Mouse (Mus musculus) heart, postnatal 0 days (tissue): ENCODE measurements around the gene Acap1. TPM values are rescaled to one million over a fixed set of nuclear protein-coding genes. Genes with fewer than 3 reads are reported as not detected.

Experiments used
- ATAC-seq: fragments of 200-750 bp; cut with Nextera tagmentation; 2 replicates; pipeline ENCODE4 v1.8.0; 2017; ENCODE audit warnings: low read depth, moderate number of reproducible peaks, moderate library complexity; ENCODE audit not compliant: insufficient read depth
- DNase-seq: peaks from one replicate; pipeline ENCODE4 v3.0.0-alpha.2; 2016; ENCODE audit warnings: low spot score
- H3K27ac ChIP-seq: fragments of 300-500 bp; sonication (generic); 2 replicates; pipeline ENCODE4 v1.5.1; 2014; ENCODE audit warnings: low read depth, mild to moderate bottlenecking
- H3K27me3 ChIP-seq: fragments of 300-500 bp; sonication (generic); 2 replicates; pipeline ENCODE4 v1.6.1; 2014; ENCODE audit warnings: low read length, mixed read lengths; ENCODE audit not compliant: control insufficient read depth, insufficient read depth
- H3K36me3 ChIP-seq: fragments of 300-500 bp; sonication (generic); replicated peaks from 2 replicates; pipeline ENCODE4 v1.6.1; 2014; ENCODE audit warnings: low read length, mixed read lengths; ENCODE audit not compliant: control insufficient read depth, insufficient read depth
- H3K4me1 ChIP-seq: fragments of 300-500 bp; sonication (generic); 2 replicates; pipeline ENCODE4 v1.6.1; 2014; ENCODE audit warnings: antibody characterized with exemption; ENCODE audit not compliant: control insufficient read depth, insufficient read depth
- H3K4me2 ChIP-seq: fragments of 300-500 bp; sonication (generic); 2 replicates; pipeline ENCODE4 v1.6.1; 2014; ENCODE audit warnings: low read depth, mild to moderate bottlenecking, low read length, moderate library complexity
- H3K4me3 ChIP-seq: fragments of 300-500 bp; sonication (generic); 2 replicates; pipeline ENCODE4 v1.5.1; 2014; ENCODE audit warnings: low read depth, low read length
- H3K9ac ChIP-seq: fragments of 300-500 bp; sonication (generic); replicated peaks from 2 replicates; pipeline ENCODE4 v1.6.1; 2014; ENCODE audit warnings: low read depth, low read length, mixed read lengths
- H3K9me3 ChIP-seq: fragments of 300-500 bp; sonication (generic); replicated peaks from 2 replicates; pipeline ENCODE4 v1.6.1; 2016; ENCODE audit warnings: low read length; ENCODE audit not compliant: control insufficient read depth
- CTCF ChIP-seq: IDR thresholded peaks from 2 replicates; pipeline ENCODE4 v1.5.1; 2016; ENCODE audit warnings: antibody characterized with exemption, control low read depth, low read depth
- EP300 ChIP-seq: IDR thresholded peaks from 2 replicates; pipeline ENCODE4 v1.6.1; 2016; ENCODE audit warnings: antibody characterized with exemption, low read depth
- WGBS: fragments of 180-500 bp; shearing (Covaris S2); extraction: QIAGEN DNeasy Blood & Tissue Kit; methylation state at CpG from one replicate; pipeline ENCODE4 v1.1.7; 2014; 5-methylcytosine and 5-hydroxymethylcytosine counted together
- polyA plus RNA-seq: library from polyadenylated mRNA; unstranded; fragments of >200 nt; fragmentation: Nextera tagmentation; extraction: Ambion mirVana; gene quantifications from 2 replicates; pipeline ENCODE4 v1.2.1, GENCODE M21; 2015
- total RNA-seq: library from RNA; depleted of rRNA; stranded (reverse); fragments of >200 nt; gene quantifications from 2 replicates; pipeline ENCODE4 v1.2.3, GENCODE M21; 2014; ENCODE audit warnings: low replicate concordance

Gene Acap1
- total and polyA plus RNA-seq, 2 experiments from 2014 or later: 2.5 TPM

DNA sequence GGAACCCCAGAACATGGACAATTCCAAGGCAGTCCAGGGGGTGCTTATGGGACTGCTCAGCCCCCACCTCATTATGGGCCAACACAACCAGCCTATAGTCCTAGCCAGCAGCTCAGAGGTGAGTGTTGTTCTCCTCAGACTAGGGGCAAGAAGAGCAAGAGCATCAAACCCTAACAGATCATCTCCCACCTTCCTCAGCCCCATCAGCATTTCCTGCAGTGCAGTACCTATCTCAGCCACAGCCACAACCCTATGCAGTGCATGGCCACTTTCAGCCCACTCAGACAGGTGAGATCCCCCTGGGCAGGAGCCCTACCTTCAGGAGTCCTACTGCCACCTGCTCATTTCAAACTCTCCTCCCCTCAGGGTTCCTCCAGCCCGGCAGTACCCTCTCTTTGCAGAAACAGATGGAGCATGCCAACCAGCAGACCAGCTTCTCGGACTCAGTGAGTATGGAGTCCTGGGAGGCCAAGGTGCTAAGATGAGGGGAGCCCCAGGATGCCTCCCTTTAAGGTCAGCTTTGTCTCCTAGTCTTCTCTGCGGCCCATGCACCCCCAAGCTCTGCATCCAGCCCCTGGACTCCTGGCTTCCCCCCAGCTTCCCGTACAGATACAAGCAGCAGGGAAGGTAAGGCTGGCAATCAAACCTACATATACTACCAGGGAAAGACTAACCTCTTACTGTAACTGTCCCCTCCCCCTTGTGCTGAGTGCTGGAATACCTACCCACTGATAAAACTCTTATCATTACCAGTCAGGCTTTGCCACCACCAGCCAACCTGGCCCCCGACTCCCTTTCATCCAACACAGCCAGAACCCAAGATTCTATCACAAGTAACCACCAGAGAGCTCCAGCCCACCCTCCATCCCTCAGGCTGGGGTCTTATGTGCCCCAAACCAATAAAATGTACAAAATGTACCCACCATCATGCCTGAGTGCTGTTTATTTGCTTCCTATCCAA lies 20.6 kb upstream of the Acap1 start:
- Histone ChIP-seq H3K4me3 (no peak overlapping the region), H3K9ac (no peak overlapping the region), H3K27me3 (no peaks in the 10 kb centered on the region), H3K27ac (no peak overlapping the region), H3K4me1 (peaks cover 24% of the 10 kb centered on the region), H3K9me3 (no peaks in the 10 kb centered on the region), H3K4me2 (no peak overlapping the region), H3K36me3 (peaks cover 61% of the 10 kb centered on the region)
- ATAC-seq (no peak), DNase-seq (no peak)
- TF ChIP-seq EP300 (no peak), CTCF (no peak)
- WGBS: 50% methylated on average over 5 of the region's 5 CpGs

DNA sequence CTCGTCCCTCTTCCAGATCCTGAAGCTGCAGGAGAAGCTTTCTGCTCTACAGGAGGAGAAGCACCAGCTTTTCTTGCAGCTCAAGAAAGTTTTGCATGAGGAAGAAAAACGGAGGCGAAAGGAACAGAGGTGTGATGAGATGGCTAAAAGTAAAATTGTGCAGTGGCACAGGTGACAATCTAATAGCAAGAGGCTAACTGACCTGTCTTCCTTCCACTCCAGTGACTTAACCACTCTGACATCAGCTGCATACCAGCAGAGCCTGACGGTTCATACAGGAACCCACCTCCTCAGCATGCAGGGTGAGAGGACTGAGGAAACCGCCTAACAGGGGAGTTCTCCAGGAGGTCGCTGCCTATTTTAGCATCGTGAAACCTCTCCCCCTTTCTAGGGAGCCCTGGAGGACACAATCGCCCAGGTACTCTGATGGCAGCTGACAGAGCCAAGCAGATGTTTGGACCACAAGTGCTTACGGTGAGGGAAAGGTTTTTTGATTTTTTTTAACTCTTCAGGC lies 19.6 kb upstream of the Acap1 start:
- no peak overlapping the region for H3K27ac ChIP-seq
- H3K27me3 ChIP-seq: no peaks in the 10 kb centered on the region
- whole genome bisulfite sequencing: 32% methylated on average over 9 of the region's 9 CpGs
- TF ChIP-seq EP300: no peak
- TF ChIP-seq CTCF: no peak
- DNase-seq (no peak), ATAC-seq (no peak)
- peak overlapping the region; percentile 89 for H3K4me3 ChIP-seq
- no peak overlapping the region for H3K9ac ChIP-seq
- no peaks in the 10 kb centered on the region for H3K9me3 ChIP-seq
- peak overlapping the region; percentile 94 for H3K4me2 ChIP-seq
- H3K36me3 ChIP-seq: peaks cover 71% of the 10 kb centered on the region
- H3K4me1 ChIP-seq: peaks cover 24% of the 10 kb centered on the region

GRCm38 (mm10) chr11:69914372-69914764 lies 19.0 kb upstream of the Acap1 start:
- Histone ChIP-seq H3K9me3 (no peaks in the 10 kb centered on the region), H3K27ac (peak overlapping the region; percentile 88), H3K4me3 (peak overlapping the region; percentile 89), H3K4me1 (peaks cover 21% of the 10 kb centered on the region), H3K27me3 (no peaks in the 10 kb centered on the region), H3K9ac (peak overlapping the region; percentile 82), H3K4me2 (peak overlapping the region; percentile 94), H3K36me3 (peaks cover 77% of the 10 kb centered on the region)
- WGBS: 1% methylated on average over 17 of the region's 17 CpGs
- ATAC-seq: peak; percentile 2; the same call in 1 of the 2 replicates
- TF ChIP-seq EP300 (no peak), CTCF (no peak)
- no peak for DNase-seq

- Histone ChIP-seq H3K27me3 (no peaks in the 10 kb centered on the region), H3K9ac (peak within 1 kb of the TSS; percentile 82), H3K27ac (peak within 1 kb of the TSS; percentile 88), H3K4me1 (peaks cover 16% of the 10 kb centered on the region), H3K9me3 (no peaks in the 10 kb centered on the region), H3K4me3 (peak within 1 kb of the TSS; percentile 89), H3K36me3 (peaks cover 79% of the 10 kb centered on the region), H3K4me2 (peak within 1 kb of the TSS; percentile 94)
- ATAC-seq (peak; percentile 90), DNase-seq (peak; percentile 94)
- 2% methylated on average over 61 of the region's 61 CpGs for WGBS
- TF ChIP-seq CTCF (no peak), EP300 (no peak; the same call in 1 of the 2 replicates)
Observed at GRCm38 (mm10) chr11:69913554-69914371, 18.4 kb upstream of the Acap1 start, which contains the start of gene Gps2. Gene Gps2 (plus strand): TSS chr11:69913888.
